Mouse (Mus musculus): ENCODE measurements around the gene Olfr764-ps1. TPM values are rescaled to one million over a fixed set of nuclear protein-coding genes. Genes with fewer than 3 reads are reported as not detected.
"Not testable (repeated sequence)": the region's sequence is repeated elsewhere in the genome, so short reads cannot be mapped to it uniquely, and the experiment has no call there.

Gene Olfr764-ps1
- not detected in 2 replicates for polyA plus RNA-seq (2012; rRNA removed)

- TF ChIP-seq POLR2A (IDR thresholded peaks at IDR 0.05; ENCODE audit: control insufficient read depth, extremely low read depth, insufficient read depth, low read length, poor library complexity), result no peak
- no peak for TF ChIP-seq CTCF (IDR thresholded peaks at IDR 0.05; ENCODE audit: borderline replicate concordance, control insufficient read depth, extremely low read depth, insufficient read depth, low read length, poor library complexity)
- WGBS, result 86% methylated on average over 3 of the region's 3 CpGs
Measured at GRCm38 (mm10) chr10:129039796-129040195, at the start of gene Olfr764-ps1. Gene Olfr764-ps1, minus strand, starts transcription at chr10:129039896.

GRCm38 (mm10) chr10:129082810-129083209 is 43.1 kb upstream of the Olfr764-ps1 start, which contains the start of gene Olfr767:
Gene Olfr767, minus strand, starts transcription at chr10:129082910.
- not testable (repeated sequence) for H3K36me3 ChIP-seq (ENCODE audit: control insufficient read depth, insufficient read depth, low read length); H3K27ac ChIP-seq (ENCODE audit: control insufficient read depth, insufficient read depth, low read length); DNase-seq; H3K27me3 ChIP-seq (ENCODE audit: control insufficient read depth, insufficient read depth, low read length); H3K4me1 ChIP-seq (replicated peaks; ENCODE audit: control insufficient read depth, insufficient read depth, low read length); H3K4me3 ChIP-seq (ENCODE audit: control insufficient read depth, insufficient read depth, low read length)

More at GRCm38 (mm10) chr10:129039796-129040195, at the start of gene Olfr764-ps1:
- H3K27me3 ChIP-seq (ENCODE audit: control insufficient read depth, insufficient read depth, low read length), result no peaks in the 10 kb centered on the region
- no peak within 1 kb of the TSS for H3K4me3 ChIP-seq (ENCODE audit: control insufficient read depth, insufficient read depth, low read length)
- no peak within 1 kb of the TSS for H3K27ac ChIP-seq (ENCODE audit: control insufficient read depth, insufficient read depth, low read length)
- DNase-seq, result no peak
- H3K4me1 ChIP-seq (replicated peaks; ENCODE audit: control insufficient read depth, insufficient read depth, low read length), result no peaks in the 10 kb centered on the region
- no peaks in the 10 kb centered on the region for H3K36me3 ChIP-seq (ENCODE audit: control insufficient read depth, insufficient read depth, low read length)

- 89% methylated on average over 2 of the region's 2 CpGs for WGBS
- TF ChIP-seq CTCF (IDR thresholded peaks at IDR 0.05; ENCODE audit: borderline replicate concordance, control insufficient read depth, extremely low read depth, insufficient read depth, low read length, poor library complexity) (no peak), POLR2A (IDR thresholded peaks at IDR 0.05; ENCODE audit: control insufficient read depth, extremely low read depth, insufficient read depth, low read length, poor library complexity) (no peak)
- no peak within 1 kb of the TSS for H3K4me3 ChIP-seq (ENCODE audit: control insufficient read depth, insufficient read depth, low read length)
- H3K27ac ChIP-seq (ENCODE audit: control insufficient read depth, insufficient read depth, low read length), result no peak within 1 kb of the TSS
- no peaks in the 10 kb centered on the region for H3K36me3 ChIP-seq (ENCODE audit: control insufficient read depth, insufficient read depth, low read length)
- no peak for DNase-seq
- no peaks in the 10 kb centered on the region for H3K4me1 ChIP-seq (replicated peaks; ENCODE audit: control insufficient read depth, insufficient read depth, low read length)
- no peaks in the 10 kb centered on the region for H3K27me3 ChIP-seq (ENCODE audit: control insufficient read depth, insufficient read depth, low read length)
Measured at GRCm38 (mm10) chr10:129068877-129069276, 29.2 kb upstream of the Olfr764-ps1 start, which contains the start of gene Olfr766-ps1. Gene Olfr766-ps1, minus strand, starts transcription at chr10:129068977.

GRCm38 (mm10) chr10:129049898-129050297 is 10.2 kb upstream of the Olfr764-ps1 start, which contains the start of gene Olfr765:
Gene Olfr765, minus strand, starts transcription at chr10:129049998.
- not testable (repeated sequence) for H3K4me1 ChIP-seq (replicated peaks; ENCODE audit: control insufficient read depth, insufficient read depth, low read length)

GRCm38 (mm10) chr10:129028343-129028742 is 11.4 kb downstream of the Olfr764-ps1 start:
- Histone ChIP-seq H3K27ac (ENCODE audit: control insufficient read depth, insufficient read depth, low read length) (no peak overlapping the region), H3K36me3 (ENCODE audit: control insufficient read depth, insufficient read depth, low read length) (no peaks in the 10 kb centered on the region), H3K27me3 (ENCODE audit: control insufficient read depth, insufficient read depth, low read length) (no peaks in the 10 kb centered on the region), H3K4me3 (ENCODE audit: control insufficient read depth, insufficient read depth, low read length) (no peak overlapping the region), H3K4me1 (replicated peaks; ENCODE audit: control insufficient read depth, insufficient read depth, low read length) (no peaks in the 10 kb centered on the region)
- DNase-seq, result no peak
- WGBS, result 87% methylated on average over 2 of the region's 2 CpGs
- TF ChIP-seq POLR2A (IDR thresholded peaks at IDR 0.05; ENCODE audit: control insufficient read depth, extremely low read depth, insufficient read depth, low read length, poor library complexity), result no peak
- no peak for TF ChIP-seq CTCF (IDR thresholded peaks at IDR 0.05; ENCODE audit: borderline replicate concordance, control insufficient read depth, extremely low read depth, insufficient read depth, low read length, poor library complexity)

More at GRCm38 (mm10) chr10:129049898-129050297, 10.2 kb upstream of the Olfr764-ps1 start, which contains the start of gene Olfr765:
- not testable (repeated sequence) for DNase-seq; H3K4me3 ChIP-seq (ENCODE audit: control insufficient read depth, insufficient read depth, low read length); H3K27ac ChIP-seq (ENCODE audit: control insufficient read depth, insufficient read depth, low read length); H3K27me3 ChIP-seq (ENCODE audit: control insufficient read depth, insufficient read depth, low read length); H3K36me3 ChIP-seq (ENCODE audit: control insufficient read depth, insufficient read depth, low read length)

- Histone ChIP-seq H3K27me3 (ENCODE audit: control insufficient read depth, insufficient read depth, low read length) (no peaks in the 10 kb centered on the region), H3K4me3 (ENCODE audit: control insufficient read depth, insufficient read depth, low read length) (no peak overlapping the region), H3K36me3 (ENCODE audit: control insufficient read depth, insufficient read depth, low read length) (no peaks in the 10 kb centered on the region), H3K27ac (ENCODE audit: control insufficient read depth, insufficient read depth, low read length) (no peak overlapping the region), H3K4me1 (replicated peaks; ENCODE audit: control insufficient read depth, insufficient read depth, low read length) (no peaks in the 10 kb centered on the region)
- WGBS, result 64% methylated on average over 3 of the region's 3 CpGs
- DNase-seq, result peak; percentile 42
- TF ChIP-seq CTCF (IDR thresholded peaks at IDR 0.05; ENCODE audit: borderline replicate concordance, control insufficient read depth, extremely low read depth, insufficient read depth, low read length, poor library complexity), result no peak
- TF ChIP-seq POLR2A (IDR thresholded peaks at IDR 0.05; ENCODE audit: control insufficient read depth, extremely low read depth, insufficient read depth, low read length, poor library complexity), result no peak
Measured at GRCm38 (mm10) chr10:129026018-129026662, 13.6 kb downstream of the Olfr764-ps1 start.

GRCm38 (mm10) chr10:129023319-129023718 is 16.4 kb downstream of the Olfr764-ps1 start:
- Histone ChIP-seq H3K27me3 (ENCODE audit: control insufficient read depth, insufficient read depth, low read length) (no peaks in the 10 kb centered on the region), H3K4me3 (ENCODE audit: control insufficient read depth, insufficient read depth, low read length) (no peak overlapping the region), H3K27ac (ENCODE audit: control insufficient read depth, insufficient read depth, low read length) (no peak overlapping the region), H3K36me3 (ENCODE audit: control insufficient read depth, insufficient read depth, low read length) (no peaks in the 10 kb centered on the region), H3K4me1 (replicated peaks; ENCODE audit: control insufficient read depth, insufficient read depth, low read length) (no peaks in the 10 kb centered on the region)
- DNase-seq, result no peak
- TF ChIP-seq POLR2A (IDR thresholded peaks at IDR 0.05; ENCODE audit: control insufficient read depth, extremely low read depth, insufficient read depth, low read length, poor library complexity) (no peak), CTCF (IDR thresholded peaks at IDR 0.05; ENCODE audit: borderline replicate concordance, control insufficient read depth, extremely low read depth, insufficient read depth, low read length, poor library complexity) (no peak)
